Mouse (Mus musculus) heart, embryonic 15.5 days (tissue): ENCODE results near the gene Krt6a. TPM values are rescaled to one million over a fixed set of nuclear protein-coding genes. Genes with fewer than 3 reads are reported as not detected.

Source experiments
- ATAC-seq: fragments of 200-750 bp; cut with Nextera tagmentation; replicated peaks from 2 replicates; pipeline ENCODE4 v1.8.0; 2017; ENCODE audit warnings: low read depth, moderate TSS enrichment; ENCODE audit not compliant: insufficient number of reproducible peaks, insufficient read depth, low FRiP score
- H3K27ac ChIP-seq: fragments of 300-500 bp; sonication (generic); 2 replicates; pipeline ENCODE4 v1.5.1; 2015; ENCODE audit warnings: mild to moderate bottlenecking, inconsistent platforms
- H3K27me3 ChIP-seq: fragments of 300-500 bp; sonication (generic); 2 replicates; pipeline ENCODE4 v1.6.1; 2015; ENCODE audit warnings: inconsistent platforms
- H3K36me3 ChIP-seq: fragments of 300-500 bp; sonication (generic); 2 replicates; pipeline ENCODE4 v1.6.1; 2015; ENCODE audit warnings: mild to moderate bottlenecking, inconsistent platforms
- H3K4me1 ChIP-seq: fragments of 300-500 bp; sonication (generic); replicated peaks from 2 replicates; pipeline ENCODE4 v1.6.1; 2015; ENCODE audit warnings: inconsistent platforms
- H3K4me2 ChIP-seq: fragments of 300-500 bp; sonication (generic); 2 replicates; pipeline ENCODE4 v1.6.1; 2015; ENCODE audit warnings: inconsistent platforms, mild to moderate bottlenecking, moderate library complexity
- H3K4me3 ChIP-seq: fragments of 300-500 bp; sonication (generic); 2 replicates; pipeline ENCODE4 v1.5.1; 2015; ENCODE audit warnings: mild to moderate bottlenecking, inconsistent platforms
- H3K9ac ChIP-seq: fragments of 300-500 bp; sonication (generic); 2 replicates; pipeline ENCODE4 v1.6.1; 2015; ENCODE audit warnings: mild to moderate bottlenecking, inconsistent platforms
- H3K9me3 ChIP-seq: fragments of 300-500 bp; sonication (generic); replicated peaks from 2 replicates; pipeline ENCODE4 v1.6.1; 2016; ENCODE audit warnings: inconsistent platforms
- WGBS: fragments of 180-500 bp; shearing (Covaris S2); methylation state at CpG from one replicate; pipeline ENCODE4 v1.1.7; 2015; ENCODE audit warnings: mixed read lengths; 5-methylcytosine and 5-hydroxymethylcytosine counted together
- polyA plus RNA-seq: library from polyadenylated mRNA; unstranded; fragments of >200 nt; fragmentation: Nextera tagmentation; extraction: Ambion mirVana; gene quantifications from 2 replicates; pipeline ENCODE4 v1.2.1, GENCODE M21; 2015

The Krt6a gene
- polyA plus RNA-seq: 0.20 and 0.36 TPM in 2 replicates

GRCm38 (mm10) chr15:101694207-101694606 lies at the start of gene Krt6a:
Krt6a (minus strand) TSS chr15:101694307.
- no peak for ATAC-seq
- Histone ChIP-seq H3K4me3 (no peak within 1 kb of the TSS), H3K4me2 (no peak within 1 kb of the TSS), H3K4me1 (no peaks in the 10 kb centered on the region), H3K9me3 (no peaks in the 10 kb centered on the region), H3K9ac (no peak within 1 kb of the TSS), H3K27ac (no peak within 1 kb of the TSS), H3K27me3 (peaks cover 11% of the 10 kb centered on the region; the same call in 1 of the 2 replicates), H3K36me3 (no peaks in the 10 kb centered on the region)
- WGBS: 79% methylated on average over 5 of the region's 5 CpGs

GRCm38 (mm10) chr15:101742711-101743110 lies 48.6 kb upstream of the Krt6a start, which contains the start of gene Krt71:
Krt71 (minus strand) TSS chr15:101743109.
- H3K27ac ChIP-seq: no peak within 1 kb of the TSS
- no peak for ATAC-seq
- H3K36me3 ChIP-seq: no peaks in the 10 kb centered on the region
- H3K4me3 ChIP-seq: no peak within 1 kb of the TSS
- H3K4me1 ChIP-seq: no peaks in the 10 kb centered on the region
- no peak within 1 kb of the TSS for H3K4me2 ChIP-seq
- peaks cover 32% of the 10 kb centered on the region for H3K27me3 ChIP-seq
- H3K9ac ChIP-seq: no peak within 1 kb of the TSS
- H3K9me3 ChIP-seq: no peaks in the 10 kb centered on the region
- 53% methylated on average over 14 of the region's 14 CpGs for WGBS

DNA sequence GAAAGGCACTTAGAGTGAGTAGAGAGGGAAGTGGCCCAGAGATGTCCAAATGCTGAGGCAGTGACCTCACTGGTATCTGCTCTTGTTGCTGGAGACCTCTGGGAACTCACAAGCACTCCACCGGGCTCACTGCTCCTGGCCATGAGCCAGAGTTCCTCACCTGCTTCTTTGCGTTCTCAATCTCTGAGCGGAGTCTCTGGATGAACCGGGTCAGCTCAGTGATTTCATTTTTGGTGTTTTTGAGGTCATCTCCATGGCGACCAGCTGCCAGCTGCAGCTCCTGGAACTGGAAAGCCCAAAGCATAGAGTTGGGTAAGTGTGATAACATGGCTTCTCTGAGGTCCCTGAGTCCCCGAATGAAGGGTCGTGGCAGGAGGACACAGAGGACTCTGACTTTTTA lies 43.7 kb upstream of the Krt6a start:
- no peaks in the 10 kb centered on the region for H3K36me3 ChIP-seq
- H3K4me1 ChIP-seq: no peaks in the 10 kb centered on the region
- peaks cover 26% of the 10 kb centered on the region for H3K27me3 ChIP-seq
- H3K9ac ChIP-seq: no peak overlapping the region
- 66% methylated on average over 7 of the region's 7 CpGs for WGBS
- no peaks in the 10 kb centered on the region for H3K9me3 ChIP-seq
- H3K4me3 ChIP-seq: no peak overlapping the region
- no peak overlapping the region for H3K4me2 ChIP-seq
- no peak for ATAC-seq
- no peak overlapping the region for H3K27ac ChIP-seq

DNA sequence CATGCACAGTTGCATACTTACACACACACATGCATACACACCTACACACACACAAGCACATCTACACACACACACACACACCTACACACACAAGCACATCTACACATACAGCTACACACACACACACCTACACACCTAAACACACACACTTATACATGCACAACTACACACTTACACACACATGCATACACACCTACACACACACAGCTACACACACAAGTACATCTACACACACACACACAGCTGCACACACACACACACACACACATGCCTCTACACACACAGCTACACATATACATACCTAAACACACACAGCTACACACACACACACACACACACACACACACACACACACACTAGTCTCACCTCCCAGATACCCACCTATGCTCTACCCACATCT lies 36.5 kb upstream of the Krt6a start:
- Histone ChIP-seq H3K4me2 (no peak overlapping the region), H3K36me3 (no peaks in the 10 kb centered on the region), H3K27me3 (peaks cover 11% of the 10 kb centered on the region), H3K27ac (no peak overlapping the region), H3K9me3 (no peaks in the 10 kb centered on the region), H3K9ac (no peak overlapping the region), H3K4me3 (no peak overlapping the region), H3K4me1 (no peaks in the 10 kb centered on the region)
- no peak for ATAC-seq

GRCm38 (mm10) chr15:101724686-101725085 lies 30.6 kb upstream of the Krt6a start:
- H3K9ac ChIP-seq: no peak overlapping the region
- no peak overlapping the region for H3K4me3 ChIP-seq
- WGBS: 39% methylated on average over 5 of the region's 5 CpGs
- no peak overlapping the region for H3K4me2 ChIP-seq
- peaks cover 4% of the 10 kb centered on the region; the same call in 1 of the 2 replicates for H3K27me3 ChIP-seq
- no peaks in the 10 kb centered on the region for H3K36me3 ChIP-seq
- H3K27ac ChIP-seq: no peak overlapping the region
- H3K9me3 ChIP-seq: no peaks in the 10 kb centered on the region
- ATAC-seq: no peak
- no peaks in the 10 kb centered on the region for H3K4me1 ChIP-seq

- H3K4me1 ChIP-seq: no peaks in the 10 kb centered on the region
- no peak overlapping the region for H3K27ac ChIP-seq
- no peaks in the 10 kb centered on the region for H3K9me3 ChIP-seq
- H3K4me2 ChIP-seq: no peak overlapping the region
- no peaks in the 10 kb centered on the region for H3K36me3 ChIP-seq
- WGBS: 49% methylated on average over 3 of the region's 3 CpGs
- no peak overlapping the region for H3K9ac ChIP-seq
- ATAC-seq: no peak
- H3K27me3 ChIP-seq: no peaks in the 10 kb centered on the region; the same call in 1 of the 2 replicates
- no peak overlapping the region for H3K4me3 ChIP-seq
Measured at GRCm38 (mm10) chr15:101715831-101716230, 21.7 kb upstream of the Krt6a start.

DNA sequence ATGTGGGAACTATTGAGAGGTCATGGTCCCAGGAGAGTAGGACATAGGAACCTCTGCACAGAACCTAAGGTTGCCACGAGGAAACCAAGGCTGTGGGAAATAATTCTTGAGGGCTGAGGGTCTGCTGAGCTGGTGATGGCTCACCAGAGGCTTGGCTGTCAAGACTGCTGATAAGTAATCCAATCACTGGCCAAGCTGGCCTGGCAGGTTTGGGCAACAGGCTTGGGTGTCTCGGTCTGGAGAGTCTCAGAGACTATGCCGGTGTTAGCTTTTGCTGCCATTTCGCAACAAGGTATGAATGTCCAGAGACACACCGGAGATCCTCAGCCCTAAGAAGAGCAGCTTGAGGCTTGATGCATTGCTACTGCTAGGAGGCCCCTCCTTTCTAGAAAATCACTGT lies 20.2 kb upstream of the Krt6a start:
- Histone ChIP-seq H3K27me3 (no peaks in the 10 kb centered on the region; the same call in 1 of the 2 replicates), H3K4me2 (no peak overlapping the region), H3K9me3 (no peaks in the 10 kb centered on the region), H3K27ac (no peak overlapping the region), H3K9ac (no peak overlapping the region), H3K4me1 (no peaks in the 10 kb centered on the region), H3K4me3 (no peak overlapping the region), H3K36me3 (no peaks in the 10 kb centered on the region)
- 66% methylated on average over 5 of the region's 5 CpGs for WGBS
- no peak for ATAC-seq

DNA sequence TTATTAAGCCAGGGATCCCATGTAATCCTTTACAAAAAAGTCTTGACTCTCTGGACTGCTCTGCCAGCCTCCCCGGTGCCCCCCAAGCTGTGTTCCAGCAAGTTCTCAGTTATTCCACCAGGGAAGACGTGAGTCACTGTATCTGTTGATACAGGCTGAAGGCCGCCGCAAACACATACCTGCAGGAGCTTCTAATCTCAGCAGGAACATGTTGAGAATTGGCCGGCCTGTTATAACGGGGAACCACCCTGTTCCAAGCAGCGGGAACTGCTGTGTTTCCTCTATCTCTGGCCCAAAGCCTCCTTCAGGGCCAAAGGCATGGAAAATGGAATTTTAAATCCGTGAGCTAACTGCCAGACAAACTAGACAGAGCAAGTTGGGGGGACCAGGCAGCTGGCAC lies 19.6 kb upstream of the Krt6a start:
- no peaks in the 10 kb centered on the region for H3K36me3 ChIP-seq
- H3K4me2 ChIP-seq: no peak overlapping the region
- H3K4me3 ChIP-seq: no peak overlapping the region
- no peak for ATAC-seq
- WGBS: 61% methylated on average over 8 of the region's 8 CpGs
- no peaks in the 10 kb centered on the region; the same call in 1 of the 2 replicates for H3K27me3 ChIP-seq
- H3K27ac ChIP-seq: no peak overlapping the region
- H3K9me3 ChIP-seq: no peaks in the 10 kb centered on the region
- no peak overlapping the region for H3K9ac ChIP-seq
- no peaks in the 10 kb centered on the region for H3K4me1 ChIP-seq

- no peak within 1 kb of the TSS for H3K9ac ChIP-seq
- no peaks in the 10 kb centered on the region for H3K9me3 ChIP-seq
- WGBS: 53% methylated on average over 13 of the region's 13 CpGs
- no peaks in the 10 kb centered on the region for H3K4me1 ChIP-seq
- H3K27me3 ChIP-seq: peaks cover 4% of the 10 kb centered on the region
- no peak within 1 kb of the TSS for H3K4me2 ChIP-seq
- no peak for ATAC-seq
- no peak within 1 kb of the TSS for H3K27ac ChIP-seq
- H3K4me3 ChIP-seq: no peak within 1 kb of the TSS
- no peaks in the 10 kb centered on the region for H3K36me3 ChIP-seq
Measured at GRCm38 (mm10) chr15:101712720-101713119, 18.6 kb upstream of the Krt6a start, which contains the start of gene Krt5. Krt5 (minus strand) TSS chr15:101712898.

DNA sequence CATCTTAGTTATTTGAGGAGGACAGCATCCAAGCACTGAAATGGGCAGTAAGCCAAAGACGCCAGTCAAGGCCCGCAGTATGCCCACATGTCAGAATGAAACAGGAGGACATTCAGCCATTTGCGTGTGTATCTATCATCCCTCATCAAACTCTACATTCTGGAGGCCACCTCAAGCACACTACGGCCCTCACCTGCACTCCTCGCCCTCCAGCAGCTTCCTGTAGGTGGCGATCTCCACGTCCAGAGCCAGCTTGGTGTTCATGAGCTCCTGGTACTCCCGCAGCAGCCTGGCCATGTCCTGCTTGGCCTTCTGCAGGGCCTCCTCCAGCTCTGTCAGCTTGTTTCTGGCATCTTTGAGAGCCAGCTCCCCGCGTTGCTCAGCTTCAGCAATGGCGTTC lies 14.6 kb upstream of the Krt6a start:
- no peak overlapping the region for H3K9ac ChIP-seq
- no peak overlapping the region for H3K27ac ChIP-seq
- H3K4me1 ChIP-seq: no peaks in the 10 kb centered on the region
- WGBS: 69% methylated on average over 11 of the region's 11 CpGs
- H3K27me3 ChIP-seq: peaks cover 13% of the 10 kb centered on the region
- ATAC-seq: no peak
- H3K4me3 ChIP-seq: no peak overlapping the region
- no peaks in the 10 kb centered on the region for H3K9me3 ChIP-seq
- no peaks in the 10 kb centered on the region for H3K36me3 ChIP-seq
- no peak overlapping the region for H3K4me2 ChIP-seq

DNA sequence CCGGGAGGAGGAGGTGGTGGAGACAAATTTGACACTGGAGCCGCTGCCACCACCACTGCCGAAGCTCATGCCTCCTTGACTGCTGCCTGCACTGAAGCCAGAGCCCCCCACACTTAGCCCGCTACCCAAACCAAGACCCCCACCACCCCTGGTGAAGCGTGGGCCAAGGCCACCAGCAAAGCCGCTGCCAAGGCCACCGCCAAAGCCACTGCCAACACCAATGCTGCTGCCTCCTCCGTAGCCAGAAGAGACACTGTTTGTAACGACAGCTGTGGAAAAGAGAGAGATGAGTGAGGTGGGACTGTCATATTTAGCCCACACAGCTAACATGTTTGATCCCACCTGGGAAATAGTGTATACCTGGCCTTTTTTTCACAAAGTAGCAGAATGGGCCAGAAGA lies 13.3 kb upstream of the Krt6a start:
- H3K36me3 ChIP-seq: no peaks in the 10 kb centered on the region
- 68% methylated on average over 9 of the region's 9 CpGs for WGBS

DNA sequence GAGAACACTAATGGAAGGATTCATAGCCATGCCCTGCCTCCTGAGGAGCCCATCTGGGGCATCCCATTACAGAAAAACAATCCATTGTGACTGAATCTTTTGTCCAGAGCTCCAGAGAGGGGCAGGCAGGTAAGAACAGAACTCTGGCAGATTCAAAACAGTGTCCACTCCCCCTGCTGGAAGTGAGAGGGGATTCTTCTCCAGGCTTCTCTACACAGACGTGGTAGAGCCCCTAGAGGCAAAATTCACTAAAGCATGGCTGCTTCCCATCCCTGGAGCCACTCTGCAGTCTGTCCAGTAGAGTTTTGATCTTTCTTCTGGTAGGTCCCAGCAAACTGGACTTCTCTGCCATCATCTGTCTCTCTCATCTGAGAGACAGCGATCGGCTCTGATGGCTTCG lies 10.0 kb upstream of the Krt6a start:
- Histone ChIP-seq H3K9me3 (no peaks in the 10 kb centered on the region), H3K36me3 (no peaks in the 10 kb centered on the region), H3K27ac (no peak overlapping the region), H3K9ac (no peak overlapping the region), H3K4me2 (no peak overlapping the region), H3K4me1 (no peaks in the 10 kb centered on the region), H3K4me3 (no peak overlapping the region), H3K27me3 (peaks cover 13% of the 10 kb centered on the region)
- ATAC-seq: no peak
- WGBS: 65% methylated on average over 4 of the region's 4 CpGs

More for the DNA sequence above, 13.3 kb upstream of the Krt6a start:
- no peak overlapping the region for H3K27ac ChIP-seq
- ATAC-seq: no peak
- peaks cover 13% of the 10 kb centered on the region for H3K27me3 ChIP-seq
- no peaks in the 10 kb centered on the region for H3K4me1 ChIP-seq
- no peak overlapping the region for H3K4me3 ChIP-seq
- no peak overlapping the region for H3K9ac ChIP-seq
- no peak overlapping the region for H3K4me2 ChIP-seq
- H3K9me3 ChIP-seq: no peaks in the 10 kb centered on the region
